Mouse (Mus musculus) retina, embryonic 14.5 days (tissue): Measurements from ENCODE around the gene Bcl2l14.
A peak's percentile ranks its signal among the peaks of the same experiment; 100 is the strongest.

ENCODE experiments used
- DNase-seq: peaks from one replicate; pipeline ENCODE4 v3.0.0-alpha.2; 2015; ENCODE audit warnings: low spot score

The Bcl2l14 gene

GRCm38 (mm10) chr6:134402914-134403683 is 7.0 kb downstream of the Bcl2l14 start:
- DNase-seq, result peak; percentile 83

DNA sequence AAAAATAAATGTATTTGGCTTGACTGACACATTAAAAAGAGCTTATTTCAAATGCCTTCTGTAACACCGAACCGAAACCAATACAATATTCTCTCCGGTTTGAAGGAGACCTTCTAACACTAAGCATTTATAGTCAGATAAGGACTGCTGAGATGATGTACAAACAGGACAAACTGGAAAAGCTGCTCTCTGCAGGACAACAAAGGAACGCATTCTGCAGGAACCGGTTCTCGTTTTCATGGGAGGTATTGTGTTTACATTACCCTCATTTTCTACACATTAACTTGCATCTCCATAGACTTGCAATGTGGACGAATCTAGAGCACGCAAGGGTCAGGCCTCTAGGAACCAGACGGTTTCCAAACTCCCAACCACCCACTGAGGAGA is 7.6 kb downstream of the Bcl2l14 start:
- no peak for DNase-seq

DNA sequence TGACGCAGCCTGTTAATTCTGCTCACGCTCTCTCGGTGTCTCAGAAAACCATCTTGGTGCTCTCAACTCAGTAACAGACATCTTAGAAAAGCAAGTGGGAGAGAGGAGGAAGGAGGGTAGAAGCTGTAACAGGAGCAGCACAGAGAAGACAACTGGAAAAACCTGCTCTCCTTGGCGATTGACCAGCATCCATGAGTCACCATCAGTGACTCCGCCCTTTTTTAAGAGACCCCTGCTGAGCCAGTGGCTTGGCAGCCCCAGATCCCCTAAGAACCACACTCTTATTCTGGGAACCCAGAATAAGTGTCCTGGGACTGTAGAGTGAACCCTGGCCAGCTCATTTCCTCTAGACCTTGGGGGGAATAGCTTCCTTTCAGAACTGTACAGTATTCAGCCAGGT is 11.1 kb downstream of the Bcl2l14 start:
- DNase-seq, result no peak

DNA sequence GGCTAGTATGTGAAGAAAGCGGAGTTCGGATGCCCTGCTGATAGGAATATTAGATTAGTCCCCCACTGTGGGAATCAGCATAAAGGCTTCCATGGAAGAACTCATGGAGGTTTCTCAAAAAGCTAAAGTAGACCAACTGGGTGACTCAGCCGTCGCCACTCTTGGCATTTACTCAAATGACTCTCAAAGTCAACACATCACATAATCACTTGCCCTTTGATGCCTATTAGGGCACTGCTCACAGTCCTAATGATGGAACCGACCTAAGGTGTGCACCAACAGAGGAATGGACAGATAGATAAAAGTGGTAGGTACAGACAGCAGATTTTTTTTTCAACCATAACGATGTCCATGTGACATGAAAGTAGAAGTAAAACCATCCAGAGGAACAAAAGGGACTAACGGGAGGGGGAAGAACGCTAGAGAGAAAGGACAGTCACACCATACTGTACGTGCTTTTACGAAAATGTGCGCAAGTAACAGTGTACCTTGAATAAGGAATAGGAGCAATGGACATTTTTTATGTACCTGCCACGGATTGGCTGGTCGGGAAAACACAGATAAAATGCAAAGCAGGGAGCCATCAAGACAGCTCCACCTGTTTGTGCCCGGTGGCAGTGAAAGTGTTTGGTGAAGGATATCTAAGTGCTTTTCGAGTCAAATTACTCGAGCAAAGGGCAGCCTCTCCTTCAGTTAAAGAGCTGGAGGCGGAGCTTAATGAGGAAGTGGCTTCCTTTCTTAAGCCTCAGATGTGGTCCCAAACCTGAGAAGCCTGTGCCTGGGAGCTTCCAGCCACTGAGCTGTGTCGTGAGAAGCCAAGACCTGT is 17.8 kb downstream of the Bcl2l14 start:
- DNase-seq, result no peak

- DNase-seq, result no peak
Observed at GRCm38 (mm10) chr6:134414532-134414883, 18.4 kb downstream of the Bcl2l14 start.

DNA sequence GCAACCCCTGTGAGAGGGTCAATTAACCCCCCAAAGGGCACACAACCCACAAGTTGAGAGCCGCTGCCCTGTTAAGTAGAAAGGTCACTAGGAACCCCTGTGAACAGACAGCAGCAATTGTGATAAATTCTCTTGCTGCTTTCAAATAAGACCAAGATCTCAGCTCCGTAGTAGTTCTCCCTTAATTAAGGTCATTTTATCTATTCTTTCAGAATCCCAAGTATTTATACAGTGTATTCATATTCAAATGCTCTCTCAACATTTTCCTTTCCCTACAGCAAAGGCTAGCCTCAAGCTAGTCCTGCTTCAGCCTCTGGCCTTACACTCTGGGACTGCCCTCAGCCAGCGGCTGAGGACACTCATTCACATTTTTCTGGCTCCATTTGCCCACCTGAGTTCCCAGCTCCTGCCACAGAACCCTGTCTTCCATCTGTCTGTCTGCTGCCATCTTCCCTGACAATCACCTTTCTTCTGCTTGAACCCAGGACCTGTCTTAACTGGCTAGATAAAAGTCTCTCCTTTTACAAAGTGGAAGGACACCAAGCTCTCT is 20.5 kb downstream of the Bcl2l14 start:
- no peak for DNase-seq

DNA sequence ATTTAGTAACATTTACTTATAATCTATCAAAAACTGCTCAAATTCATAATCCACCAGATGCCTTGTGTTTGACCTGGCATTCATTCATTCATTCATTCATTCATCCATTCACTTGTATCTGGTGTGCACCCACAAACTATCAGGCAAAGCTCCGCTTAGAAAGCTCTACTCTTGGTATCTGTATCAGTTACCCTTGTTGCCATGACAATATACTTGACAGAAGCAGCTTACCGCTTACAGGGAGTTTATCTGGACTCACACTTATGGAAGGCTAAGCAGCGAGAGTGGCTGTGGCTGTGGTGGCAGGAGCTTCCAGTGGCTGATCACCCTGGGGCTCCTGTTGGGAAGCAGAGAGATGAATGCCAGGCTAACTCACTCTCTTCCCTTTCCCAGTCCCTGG is 21.8 kb downstream of the Bcl2l14 start:
- no peak for DNase-seq

DNA sequence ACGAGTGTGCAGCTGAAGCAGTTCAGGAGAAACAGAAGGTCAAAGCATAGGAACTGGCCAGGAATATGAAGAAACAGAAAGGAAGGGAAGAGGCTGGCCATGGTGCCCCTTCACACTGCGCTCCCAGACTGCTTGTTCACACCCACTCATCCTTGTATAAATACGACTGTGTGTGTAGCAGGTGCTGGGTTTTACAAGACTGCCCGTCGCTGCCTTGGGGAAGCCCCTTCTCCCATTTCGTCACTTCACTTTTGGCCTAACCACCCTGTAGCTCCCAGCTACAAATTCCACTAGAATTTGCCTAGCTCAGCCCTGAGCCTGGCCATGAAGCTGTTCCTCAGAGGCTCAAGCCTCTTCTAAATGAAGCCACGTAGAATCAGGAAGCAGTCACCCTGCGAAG is 24.3 kb downstream of the Bcl2l14 start:
- DNase-seq, result no peak

- no peak for DNase-seq
Observed at GRCm38 (mm10) chr6:134421921-134422320, 25.8 kb downstream of the Bcl2l14 start.

DNA sequence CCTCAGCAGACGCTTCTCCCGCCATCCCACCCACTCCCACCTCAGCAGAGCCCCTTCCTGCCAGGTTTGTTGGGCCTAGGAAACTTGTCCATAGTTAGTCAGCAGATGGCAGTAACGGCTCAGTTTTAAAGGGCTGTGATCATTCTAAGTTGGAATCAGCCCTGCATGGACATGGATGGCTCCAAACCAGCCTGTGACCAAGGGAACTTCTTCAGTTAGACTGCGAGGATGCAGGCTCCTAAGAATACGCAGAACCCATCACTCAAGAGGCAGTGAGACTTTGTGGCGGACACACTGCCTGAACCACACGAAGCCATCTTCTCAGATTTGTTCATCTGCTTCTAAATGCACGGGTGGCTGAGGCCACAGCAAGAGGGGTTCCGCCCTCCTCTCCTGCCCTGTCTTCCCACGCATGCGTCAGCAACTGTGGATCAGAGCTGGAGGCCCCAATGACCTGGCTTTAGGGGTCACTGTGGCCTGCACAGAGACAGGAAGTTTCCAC is 29.1 kb downstream of the Bcl2l14 start:
- DNase-seq, result peak; percentile 87

GRCm38 (mm10) chr6:134427165-134427564 is 31.0 kb downstream of the Bcl2l14 start:
- DNase-seq, result no peak

- DNase-seq, result no peak
Observed at GRCm38 (mm10) chr6:134428455-134428854, 32.3 kb downstream of the Bcl2l14 start.

GRCm38 (mm10) chr6:134430161-134430799 is 34.2 kb downstream of the Bcl2l14 start:
- no peak for DNase-seq

- no peak for DNase-seq
Observed at GRCm38 (mm10) chr6:134431583-134431982, 35.5 kb downstream of the Bcl2l14 start.

DNA sequence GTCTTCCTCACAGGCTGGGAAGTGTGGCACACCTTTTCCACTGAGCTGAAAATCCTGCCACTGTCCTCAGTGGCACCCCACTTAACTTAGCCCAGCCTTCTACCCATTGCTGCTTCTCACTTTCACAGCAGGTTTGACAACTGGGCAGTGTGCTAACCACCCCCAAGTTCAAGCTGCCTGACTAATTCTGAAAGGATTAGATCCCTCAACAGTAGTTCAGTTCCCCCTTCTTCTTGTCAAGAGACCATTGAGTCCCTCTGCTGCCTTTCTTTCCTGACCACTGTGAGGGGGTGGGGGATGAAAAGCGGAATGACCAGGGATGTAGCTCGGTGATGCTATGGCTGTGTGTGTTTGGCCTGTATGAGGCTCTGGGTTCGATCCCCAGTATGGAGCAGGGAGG is 37.2 kb downstream of the Bcl2l14 start:
- no peak for DNase-seq

GRCm38 (mm10) chr6:134434044-134434443 is 37.9 kb downstream of the Bcl2l14 start:
- no peak for DNase-seq

GRCm38 (mm10) chr6:134434866-134435390 is 38.8 kb downstream of the Bcl2l14 start:
- no peak for DNase-seq

DNA sequence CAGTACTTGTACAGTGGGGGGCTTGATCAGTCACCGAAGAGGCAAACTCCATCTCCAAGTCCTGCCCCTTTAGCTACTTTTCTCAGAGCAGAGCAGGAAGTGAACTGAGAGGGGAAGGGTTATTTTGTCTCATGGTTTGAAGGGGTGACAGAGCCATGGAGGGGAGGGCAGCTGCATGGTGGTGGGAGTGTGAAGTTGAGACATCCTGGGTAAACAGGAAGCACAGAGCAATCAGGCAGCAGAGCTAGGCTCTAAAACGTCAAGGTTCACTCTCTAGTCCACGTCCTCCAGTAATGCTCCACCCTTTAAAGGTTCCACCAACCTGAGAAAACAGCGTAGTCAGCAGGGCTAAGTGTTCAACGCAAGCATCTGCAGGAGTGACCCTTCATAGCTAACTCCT is 40.8 kb downstream of the Bcl2l14 start:
- no peak for DNase-seq

GRCm38 (mm10) chr6:134439401-134440021 is 43.4 kb downstream of the Bcl2l14 start:
- peak; percentile 39 for DNase-seq

- DNase-seq, result no peak
Observed at GRCm38 (mm10) chr6:134440023-134440422, 43.9 kb downstream of the Bcl2l14 start.

DNA sequence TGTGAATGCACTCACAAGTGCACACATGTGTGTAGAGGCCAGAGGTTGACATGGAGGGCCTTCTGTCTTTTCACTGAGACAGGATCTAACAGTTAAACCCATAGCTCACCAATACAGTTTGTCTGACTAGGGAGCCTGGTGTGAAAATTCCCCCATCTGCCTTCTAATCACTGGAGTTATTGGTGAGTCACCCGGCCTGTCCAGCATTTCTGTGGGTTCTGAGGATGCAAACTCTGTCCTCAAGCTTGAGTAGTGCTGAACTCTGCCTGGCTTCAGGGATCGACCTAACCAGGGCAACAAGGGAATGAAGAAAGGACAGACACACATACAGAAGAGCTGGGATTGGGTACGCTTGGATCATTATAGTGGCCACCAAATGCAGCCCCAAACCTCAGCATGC is 45.6 kb downstream of the Bcl2l14 start:
- DNase-seq, result no peak

GRCm38 (mm10) chr6:134442219-134442618 is 46.1 kb downstream of the Bcl2l14 start:
- DNase-seq, result no peak
